Mouse (Mus musculus) lung, embryonic 14.5 days (tissue): ENCODE data around the gene Dgkz. TPM values are rescaled to one million over a fixed set of nuclear protein-coding genes. Genes with fewer than 3 reads are reported as not detected.
A peak's percentile ranks its signal among the peaks of the same experiment; 100 is the strongest.

Experiments
- ATAC-seq: fragments of 200-750 bp; cut with Nextera tagmentation; 2 replicates; pipeline ENCODE4 v1.8.0; 2017; ENCODE audit warnings: mild to moderate bottlenecking, moderate TSS enrichment, moderate library complexity; ENCODE audit not compliant: insufficient read depth
- DNase-seq: peaks from one replicate; pipeline ENCODE4 v3.0.0-alpha.2; 2015
- H3K27ac ChIP-seq: fragments of 300-500 bp; sonication (generic); 2 replicates; pipeline ENCODE4 v1.5.1; 2014; ENCODE audit warnings: low read depth, mild to moderate bottlenecking, moderate library complexity
- H3K27me3 ChIP-seq: fragments of 300-500 bp; sonication (generic); 2 replicates; pipeline ENCODE4 v1.6.1; 2014; ENCODE audit warnings: low read length, control low read depth; ENCODE audit not compliant: insufficient read depth
- H3K36me3 ChIP-seq: fragments of 300-500 bp; sonication (generic); 2 replicates; pipeline ENCODE4 v1.6.1; 2014; ENCODE audit warnings: control low read depth; ENCODE audit not compliant: insufficient read depth
- H3K4me1 ChIP-seq: fragments of 300-500 bp; sonication (generic); 2 replicates; pipeline ENCODE4 v1.6.1; 2014; ENCODE audit warnings: antibody characterized with exemption, control low read depth; ENCODE audit not compliant: insufficient read depth
- H3K4me2 ChIP-seq: fragments of 300-500 bp; sonication (generic); 2 replicates; pipeline ENCODE4 v1.6.1; 2014; ENCODE audit warnings: mild to moderate bottlenecking
- H3K4me3 ChIP-seq: fragments of 300-500 bp; sonication (generic); 2 replicates; pipeline ENCODE4 v1.5.1; 2014; ENCODE audit warnings: low read depth, low read length
- H3K9ac ChIP-seq: fragments of 300-500 bp; sonication (generic); 2 replicates; pipeline ENCODE4 v1.6.1; 2014
- H3K9me3 ChIP-seq: fragments of 300-500 bp; sonication (generic); 2 replicates; pipeline ENCODE4 v1.6.1; 2016; ENCODE audit warnings: low read depth, low read length, control low read depth
- CTCF ChIP-seq: IDR thresholded peaks from 2 replicates; pipeline ENCODE4 v1.5.1; 2016; ENCODE audit warnings: antibody characterized with exemption, low read depth
- WGBS: fragments of 180-500 bp; shearing (Covaris S2); extraction: QIAGEN DNeasy Blood & Tissue Kit; methylation state at CpG from one replicate; pipeline ENCODE4 v1.1.7; 2014; 5-methylcytosine and 5-hydroxymethylcytosine counted together
- polyA plus RNA-seq: library from polyadenylated mRNA; unstranded; fragments of >200 nt; fragmentation: Nextera tagmentation; extraction: Ambion mirVana; gene quantifications from 2 replicates; pipeline ENCODE4 v1.2.1, GENCODE M21; 2014

Dgkz gene
- polyA plus RNA-seq, 1 experiment from 2014 or later, result 63.9 TPM

DNA sequence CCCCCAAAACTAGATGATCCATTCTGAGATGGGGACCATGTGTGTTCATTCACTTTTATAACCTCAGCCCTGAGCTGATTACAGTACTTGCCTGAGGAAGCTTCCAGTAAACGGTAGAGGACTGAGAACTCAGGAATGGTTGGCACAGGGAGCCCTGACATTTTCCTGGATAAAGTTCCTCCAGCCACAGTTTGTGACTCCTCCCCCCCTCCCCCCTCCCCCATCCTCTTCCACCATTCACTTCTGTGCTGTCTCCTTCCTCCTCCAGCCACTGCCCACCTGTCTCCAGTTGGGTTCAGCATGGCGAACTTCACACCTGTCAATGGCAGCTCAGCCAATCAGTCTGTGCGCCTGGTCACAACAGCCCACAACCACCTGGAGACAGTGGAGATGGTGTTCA, 48.7 kb downstream of the Dgkz start, which contains the start of gene Chrm4:
Gene Chrm4 (plus strand): TSS at position 301 of the 400 bp plus-strand sequence.
- peak within 1 kb of the TSS; percentile 3; the same call in 1 of the 2 replicates for H3K4me3 ChIP-seq
- 77% methylated on average over 3 of the region's 3 CpGs for WGBS

DNA sequence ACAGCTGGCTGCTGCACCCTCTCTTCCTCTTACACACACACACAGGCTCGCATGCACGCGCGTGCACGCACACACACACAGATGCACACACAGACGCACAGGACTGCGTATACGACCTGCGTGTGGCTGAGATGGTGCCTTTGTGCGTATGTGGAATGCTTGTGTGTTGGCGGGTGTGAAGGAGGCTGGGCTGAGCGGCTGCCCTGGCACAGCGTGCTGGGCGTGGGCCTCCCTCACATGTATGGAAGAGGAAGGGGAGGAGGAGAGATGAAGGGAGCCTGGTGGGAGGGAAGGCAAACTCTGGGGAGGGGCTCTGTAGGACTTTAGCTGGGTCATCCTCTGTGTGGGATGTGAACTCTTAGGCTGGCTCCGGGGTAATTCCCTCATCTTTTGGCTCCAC, 50.2 kb downstream of the Dgkz start:
- no peak for TF ChIP-seq CTCF

More for the DNA sequence above, 48.7 kb downstream of the Dgkz start, which contains the start of gene Chrm4:
- Histone ChIP-seq H3K4me1 (peaks cover 7% of the 10 kb centered on the region), H3K9ac (no peak within 1 kb of the TSS), H3K36me3 (0 out of 2 replicates have a peak, but pooled peaks cover 11% of the 10 kb centered on the region), H3K27me3 (peaks cover 31% of the 10 kb centered on the region), H3K4me2 (peak within 1 kb of the TSS; percentile 40; the same call in 1 of the 2 replicates), H3K27ac (no peak within 1 kb of the TSS), H3K9me3 (no peaks in the 10 kb centered on the region)
- no peak for DNase-seq
- TF ChIP-seq CTCF, result no peak
- ATAC-seq, result no peak

DNA sequence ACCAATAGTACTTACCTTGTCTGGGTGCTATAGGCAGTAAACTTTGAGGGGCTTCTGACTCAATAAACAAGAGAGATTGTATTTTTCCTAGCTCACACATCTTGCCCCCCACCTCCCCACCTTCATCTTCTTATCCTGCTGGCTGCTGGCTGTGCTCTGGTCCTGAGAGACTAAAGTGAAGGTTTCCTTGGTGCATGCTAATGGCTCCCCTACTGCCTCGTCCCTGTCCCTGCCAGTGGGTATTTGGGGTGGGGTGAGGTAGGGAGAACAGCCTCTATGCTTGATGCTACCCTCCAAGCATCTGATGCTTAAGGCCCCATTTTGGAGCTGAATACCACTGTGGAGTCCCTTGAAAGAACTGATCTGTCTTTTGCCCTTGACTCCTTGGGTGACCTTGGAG, 50.9 kb downstream of the Dgkz start:
- H3K27me3 ChIP-seq, result peaks cover 47% of the 10 kb centered on the region

More for the DNA sequence above, 50.2 kb downstream of the Dgkz start:
- H3K4me2 ChIP-seq, result no peak overlapping the region
- H3K27me3 ChIP-seq, result peaks cover 46% of the 10 kb centered on the region
- no peaks in the 10 kb centered on the region for H3K9me3 ChIP-seq
- no peak overlapping the region for H3K4me3 ChIP-seq
- H3K4me1 ChIP-seq, result peaks cover 7% of the 10 kb centered on the region
- H3K9ac ChIP-seq, result no peak overlapping the region
- no peak overlapping the region for H3K27ac ChIP-seq
- 0 out of 2 replicates have a peak, but pooled peaks cover 11% of the 10 kb centered on the region for H3K36me3 ChIP-seq
- WGBS, result 76% methylated on average over 15 of the region's 15 CpGs
- DNase-seq (no peak), ATAC-seq (no peak)

DNA sequence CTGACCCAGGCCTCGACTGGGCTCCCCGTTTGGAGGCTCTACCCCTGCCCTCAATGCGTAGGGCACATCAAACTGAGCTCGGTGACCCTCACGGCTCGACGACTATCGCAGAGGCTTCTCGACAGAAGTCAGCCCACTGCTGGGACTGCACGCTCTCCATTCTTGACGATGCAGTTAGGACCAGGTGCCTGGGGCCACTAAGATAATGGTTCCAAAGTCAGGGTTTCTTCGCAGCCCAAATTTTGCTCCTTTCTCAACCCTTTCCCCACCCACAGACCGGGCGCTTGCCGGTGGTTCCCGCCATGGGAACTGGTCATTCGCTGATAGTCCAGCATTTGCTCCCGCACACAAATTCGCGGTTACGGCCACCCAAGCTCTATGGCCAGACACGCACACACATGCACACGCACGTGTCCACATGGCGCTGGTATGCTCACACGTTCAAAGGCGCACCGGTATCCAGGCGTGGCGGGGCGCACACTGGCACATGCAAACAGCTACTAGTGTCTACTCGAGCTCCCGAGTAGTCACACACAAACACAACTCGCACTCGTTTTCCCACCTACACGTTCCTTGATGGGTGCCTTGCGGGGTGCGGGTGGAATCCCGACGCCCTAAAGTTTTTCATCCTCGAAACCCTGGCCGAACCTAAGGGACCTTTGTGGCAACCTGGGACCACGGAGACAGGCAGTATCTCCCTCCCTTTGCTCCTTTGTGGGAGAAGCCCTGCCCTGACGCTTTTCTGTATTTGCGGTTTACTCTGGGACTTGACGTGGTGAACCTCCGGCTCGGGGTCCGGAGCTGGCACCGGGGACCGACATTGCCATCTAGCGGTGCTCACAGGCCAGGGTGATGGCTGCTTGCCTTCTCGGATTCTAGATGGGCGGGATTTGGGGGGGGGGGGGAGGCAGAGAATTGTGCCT, 52.0 kb downstream of the Dgkz start:
- H3K9ac ChIP-seq, result no peak overlapping the region
- H3K4me1 ChIP-seq, result peaks cover 7% of the 10 kb centered on the region
- ATAC-seq, result no peak
- TF ChIP-seq CTCF, result peak; percentile 83
- WGBS, result 5% methylated on average over 54 of the region's 54 CpGs
- peak overlapping the region; percentile 96 for H3K4me2 ChIP-seq
- 0 out of 2 replicates have a peak, but pooled peaks cover 4% of the 10 kb centered on the region for H3K36me3 ChIP-seq
- peak overlapping the region; percentile 54 for H3K4me3 ChIP-seq
- peak; percentile 88 for DNase-seq
- no peak overlapping the region for H3K27ac ChIP-seq
- H3K27me3 ChIP-seq, result peaks cover 47% of the 10 kb centered on the region
- H3K9me3 ChIP-seq, result no peaks in the 10 kb centered on the region

More for the DNA sequence above, 50.9 kb downstream of the Dgkz start:
- 0 out of 2 replicates have a peak, but pooled peaks cover 9% of the 10 kb centered on the region for H3K36me3 ChIP-seq
- H3K4me3 ChIP-seq, result no peak overlapping the region
- DNase-seq, result no peak
- no peak overlapping the region for H3K9ac ChIP-seq
- H3K9me3 ChIP-seq, result no peaks in the 10 kb centered on the region
- H3K4me1 ChIP-seq, result peaks cover 7% of the 10 kb centered on the region
- 64% methylated on average over 1 of the region's 1 CpGs for WGBS
- no peak for ATAC-seq
- no peak for TF ChIP-seq CTCF
- H3K27ac ChIP-seq, result no peak overlapping the region
- H3K4me2 ChIP-seq, result no peak overlapping the region

DNA sequence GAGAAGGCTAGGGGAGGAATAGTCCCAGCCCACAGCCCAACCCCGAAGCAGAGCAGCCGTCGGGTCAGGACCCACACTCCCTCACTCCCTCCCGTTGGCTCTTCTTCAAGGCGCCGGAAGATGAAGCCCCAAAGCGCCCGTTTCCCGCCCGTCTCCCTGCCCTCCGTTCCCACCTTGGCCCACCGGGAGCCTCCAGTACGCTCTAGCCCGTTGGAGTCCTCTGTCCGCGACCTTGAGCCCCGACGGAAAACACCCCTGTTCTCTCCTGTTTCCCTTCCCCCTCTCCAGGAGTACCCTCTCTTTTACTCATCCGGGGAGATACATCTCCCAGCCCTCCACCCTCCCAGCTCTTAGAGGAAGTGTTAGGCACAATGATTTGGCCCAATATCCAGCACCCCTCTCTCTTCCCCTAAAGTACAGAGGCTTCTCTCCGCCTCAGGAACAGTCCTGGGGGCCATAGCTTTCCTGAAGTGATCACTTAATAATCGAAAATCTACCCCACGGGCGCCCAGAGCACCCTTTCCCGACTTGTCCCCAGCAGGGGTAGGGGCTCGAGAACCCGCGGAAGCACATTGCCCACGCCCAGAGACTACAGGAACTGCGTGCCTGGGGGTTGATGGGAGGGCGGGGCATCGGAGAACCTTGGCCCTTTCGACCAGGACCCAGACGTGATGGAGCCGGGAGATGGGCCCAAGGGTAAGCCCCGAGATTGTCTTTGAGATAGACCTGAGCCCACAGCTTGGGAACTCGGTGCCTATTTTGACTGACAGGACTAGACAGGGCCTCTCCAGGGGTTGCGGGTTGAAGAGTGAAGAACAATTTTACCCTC, 52.9 kb downstream of the Dgkz start:
- Histone ChIP-seq H3K36me3 (peaks cover 5% of the 10 kb centered on the region; the same call in 1 of the 2 replicates), H3K4me3 (peak overlapping the region; percentile 54), H3K27me3 (peaks cover 47% of the 10 kb centered on the region), H3K27ac (no peak overlapping the region), H3K4me2 (peak overlapping the region; percentile 96), H3K9me3 (no peaks in the 10 kb centered on the region), H3K9ac (no peak overlapping the region; the same call in 1 of the 2 replicates), H3K4me1 (peaks cover 7% of the 10 kb centered on the region)
- WGBS, result 2% methylated on average over 37 of the region's 37 CpGs
- TF ChIP-seq CTCF, result no peak
- DNase-seq (no peak), ATAC-seq (no peak)

DNA sequence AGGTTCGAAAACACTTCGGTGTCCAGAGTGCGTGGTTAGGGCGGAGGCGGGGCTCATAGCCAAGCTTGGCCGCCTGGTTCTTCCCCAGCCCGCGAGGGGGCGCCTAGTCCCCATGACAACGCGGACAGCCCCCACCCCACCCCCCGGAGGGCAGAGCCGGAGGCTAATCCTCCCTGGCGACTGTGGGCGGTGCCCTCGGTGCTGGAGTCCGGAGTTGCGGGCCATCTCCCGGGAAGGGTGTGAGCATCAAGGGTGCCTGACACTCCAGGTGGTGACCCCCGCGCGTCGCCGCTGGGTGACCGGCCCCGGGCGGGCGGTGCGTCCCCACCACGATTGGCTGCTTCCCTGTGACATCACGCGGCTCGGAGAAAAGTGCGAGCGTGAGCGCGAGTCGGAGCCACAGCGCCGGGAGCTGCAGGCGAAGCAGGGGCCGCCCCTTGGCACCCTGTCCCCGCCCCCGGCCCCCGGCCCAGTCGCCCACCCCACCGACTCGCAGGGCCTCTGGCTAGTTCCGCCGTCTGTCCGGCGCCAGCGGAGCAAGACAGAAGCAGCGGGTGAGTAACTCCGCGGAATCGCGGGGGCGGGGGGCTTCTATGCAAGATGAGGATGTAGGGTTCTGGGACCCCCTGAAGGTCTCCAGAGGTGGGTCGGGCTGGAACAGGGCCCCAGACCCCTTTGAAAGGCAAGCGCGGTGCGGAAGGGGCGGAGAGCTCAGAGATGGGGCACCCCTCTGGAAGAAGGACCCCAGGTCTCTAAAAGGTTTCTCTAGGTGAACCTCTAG, 53.7 kb downstream of the Dgkz start:
- Histone ChIP-seq H3K9ac (peak overlapping the region; percentile 29; the same call in 1 of the 2 replicates), H3K27me3 (peaks cover 47% of the 10 kb centered on the region), H3K4me1 (peaks cover 7% of the 10 kb centered on the region), H3K36me3 (peaks cover 9% of the 10 kb centered on the region; the same call in 1 of the 2 replicates), H3K27ac (no peak overlapping the region), H3K4me2 (peak overlapping the region; percentile 96), H3K9me3 (no peaks in the 10 kb centered on the region), H3K4me3 (peak overlapping the region; percentile 54)
- peak; percentile 71 for TF ChIP-seq CTCF
- under 1% methylated on average over 64 of the region's 64 CpGs for WGBS
- peak; percentile 79 for DNase-seq
- peak; percentile 58 for ATAC-seq
